Mouse (Mus musculus): ENCODE results near the gene Trim39.
"Not testable (repeated sequence)": the region's sequence is repeated elsewhere in the genome, so short reads cannot be mapped to it uniquely, and the experiment has no call there.

Trim39 gene

GRCm38 (mm10) chr17:36245741-36246140, 26.3 kb downstream of the Trim39 start:
- no peak for DNase-seq

- no peak for DNase-seq
Observed at GRCm38 (mm10) chr17:36244031-36244430, 28.0 kb downstream of the Trim39 start.

GRCm38 (mm10) chr17:36240637-36241213, 31.3 kb downstream of the Trim39 start:
- DNase-seq, result no peak

- DNase-seq, result no peak
Observed at GRCm38 (mm10) chr17:36237321-36237921, 34.6 kb downstream of the Trim39 start.

- not testable (repeated sequence) for DNase-seq
Observed at GRCm38 (mm10) chr17:36235300-36235699, 36.7 kb downstream of the Trim39 start.

GRCm38 (mm10) chr17:36233572-36233971, 38.5 kb downstream of the Trim39 start:
- no peak for DNase-seq

GRCm38 (mm10) chr17:36231318-36231717, 40.7 kb downstream of the Trim39 start:
- no peak for DNase-seq

GRCm38 (mm10) chr17:36229046-36229445, 43.0 kb downstream of the Trim39 start:
- no peak for DNase-seq

GRCm38 (mm10) chr17:36226921-36227320, 45.1 kb downstream of the Trim39 start:
- no peak for DNase-seq

- no peak for DNase-seq
Observed at GRCm38 (mm10) chr17:36225231-36225824, 46.7 kb downstream of the Trim39 start.

- DNase-seq, result no peak
Observed at GRCm38 (mm10) chr17:36224451-36224850, 47.6 kb downstream of the Trim39 start.

GRCm38 (mm10) chr17:36218594-36219155, 53.4 kb downstream of the Trim39 start:
- DNase-seq, result no peak

- no peak for DNase-seq
Observed at GRCm38 (mm10) chr17:36215586-36215985, 56.5 kb downstream of the Trim39 start.

Data from cerebellum, adult 11-12 months (tissue).